Mouse (Mus musculus) myocyte (in vitro differentiated cells): ENCODE results near the gene Cdkl5. TPM values are rescaled to one million over a fixed set of nuclear protein-coding genes. Genes with fewer than 3 reads are reported as not detected.

Experiments used
- H3K27me3 ChIP-seq: one replicate; pipeline ENCODE4 v1.6.1; 2011; ENCODE audit not compliant: control insufficient read depth, insufficient read depth, insufficient read length
- H3K36me3 ChIP-seq: one replicate; pipeline ENCODE4 v1.6.1; 2011; ENCODE audit not compliant: control insufficient read depth, insufficient read depth
- H3K4me2 ChIP-seq: one replicate; pipeline ENCODE4 v1.6.1; 2011; ENCODE audit warnings: low read depth, control low read depth
- H3K4me3 ChIP-seq: one replicate; pipeline ENCODE4 v1.5.1; 2011; ENCODE audit warnings: mild to moderate bottlenecking, control low read depth, moderate library complexity
- H3K79me2 ChIP-seq: one replicate; pipeline ENCODE4 v1.6.1; 2011; ENCODE audit not compliant: control insufficient read depth, insufficient read depth
- H3ac ChIP-seq: one replicate; pipeline ENCODE4 v1.6.1; 2011; ENCODE audit not compliant: control insufficient read depth, insufficient read length
- CEBPB ChIP-seq: IDR thresholded peaks from 2 replicates; pipeline ENCODE4 v1.6.1; 2011; ENCODE audit warnings: mild to moderate bottlenecking, moderate library complexity; ENCODE audit not compliant: poor library complexity, insufficient read depth, severe bottlenecking
- E2F4 ChIP-seq: IDR thresholded peaks from one replicate; pipeline ENCODE4 v1.6.1; 2011; ENCODE audit warnings: mild to moderate bottlenecking, control low read depth, moderate library complexity; ENCODE audit not compliant: insufficient read depth
- MAX ChIP-seq: IDR thresholded peaks from one replicate; pipeline ENCODE4 v1.6.1; 2011; ENCODE audit warnings: low read depth, mild to moderate bottlenecking, control low read depth
- MYOD1 ChIP-seq, 3 experiments: IDR thresholded peaks; one replicate each; pipeline ENCODE4 v1.6.1; 2011; ENCODE audit warnings: control low read depth in 2 of 3, low read depth in 2 of 3, mild to moderate bottlenecking in 2 of 3, moderate library complexity in 1 of 3; ENCODE audit not compliant: insufficient read length in 2 of 3, control insufficient read depth in 1 of 3
- MYOG ChIP-seq, 3 experiments: IDR thresholded peaks; one replicate each; pipeline ENCODE4 v1.6.1; 2011; ENCODE audit warnings: control low read depth in 2 of 3, low read depth in 2 of 3, mild to moderate bottlenecking in 2 of 3; ENCODE audit not compliant: insufficient read length in 2 of 3, control insufficient read depth in 1 of 3, insufficient read depth in 1 of 3
- POLR2A ChIP-seq: IDR thresholded peaks from one replicate; pipeline ENCODE4 v1.6.1; 2011; ENCODE audit warnings: low read depth, mild to moderate bottlenecking, control low read depth, moderate library complexity; ENCODE audit not compliant: insufficient read length
- POLR2AphosphoS2 ChIP-seq: IDR thresholded peaks from one replicate; pipeline ENCODE4 v1.6.1; 2011; ENCODE audit warnings: low read depth, control low read depth; ENCODE audit not compliant: insufficient read length
- REST ChIP-seq: IDR thresholded peaks from one replicate; pipeline ENCODE4 v1.6.1; 2011; ENCODE audit warnings: mild to moderate bottlenecking, control low read depth, moderate library complexity; ENCODE audit not compliant: insufficient read depth, insufficient read length
- SRF ChIP-seq: IDR thresholded peaks from one replicate; pipeline ENCODE4 v1.6.1; 2011; ENCODE audit warnings: low read depth; ENCODE audit not compliant: control insufficient read depth, insufficient read length
- TCF12 ChIP-seq: IDR thresholded peaks from one replicate; pipeline ENCODE4 v1.6.1; 2011; ENCODE audit warnings: mild to moderate bottlenecking, control low read depth; ENCODE audit not compliant: poor library complexity, insufficient read depth, severe bottlenecking
- TCF3 ChIP-seq: IDR thresholded peaks from one replicate; pipeline ENCODE4 v1.6.1; 2011; ENCODE audit warnings: low read depth, control low read depth; ENCODE audit not compliant: insufficient read length
- USF1 ChIP-seq: IDR thresholded peaks from one replicate; pipeline ENCODE4 v1.6.1; 2011; ENCODE audit warnings: low read depth, mild to moderate bottlenecking, control low read depth, moderate library complexity
- polyA plus RNA-seq: library from polyadenylated mRNA; unstranded; fragments of >200 nt; fragmentation: generic; extraction: Trizol; gene quantifications from one replicate; pipeline ENCODE4 v1.2.1, GENCODE M21; 2012; ENCODE audit warnings: missing spikeins

The Cdkl5 gene
- polyA plus RNA-seq, 1 experiment: 0.43 TPM

GRCm38 (mm10) chrX:160905041-160905678, 89.3 kb downstream of the Cdkl5 start:
- Histone ChIP-seq H3K27me3 (no peaks in the 10 kb centered on the region), H3ac (no peak overlapping the region), H3K4me2 (no peak overlapping the region), H3K36me3 (no peaks in the 10 kb centered on the region), H3K4me3 (no peak overlapping the region), H3K79me2 (no peaks in the 10 kb centered on the region)
- TF ChIP-seq MYOD1 (IDR thresholded peaks at IDR 0.05; ENCODE audit: control insufficient read depth in 1 of 3, insufficient read length in 2 of 3, low read depth in 2 of 3): no peak
- no peak for TF ChIP-seq POLR2A
- no peak for TF ChIP-seq TCF12
- TF ChIP-seq SRF: no peak
- TF ChIP-seq MAX: no peak
- TF ChIP-seq MYOG (IDR thresholded peaks at IDR 0.05; ENCODE audit: control insufficient read depth in 1 of 3, insufficient read depth in 1 of 3, insufficient read length in 2 of 3, low read depth in 2 of 3): no peak
- no peak for TF ChIP-seq POLR2AphosphoS2
- TF ChIP-seq TCF3: no peak
- TF ChIP-seq CEBPB: no peak
- no peak for TF ChIP-seq USF1
- no peak for TF ChIP-seq REST
- TF ChIP-seq E2F4: no peak

- H3K79me2 ChIP-seq: no peaks in the 10 kb centered on the region
- H3K4me3 ChIP-seq: no peak overlapping the region
- H3K36me3 ChIP-seq: no peaks in the 10 kb centered on the region
- no peaks in the 10 kb centered on the region for H3K27me3 ChIP-seq
- TF ChIP-seq POLR2A (no peak), MAX (no peak), CEBPB (no peak), TCF12 (no peak), USF1 (no peak), E2F4 (no peak), REST (no peak), MYOD1 (IDR thresholded peaks at IDR 0.05; ENCODE audit: control insufficient read depth in 1 of 3, insufficient read length in 2 of 3, low read depth in 2 of 3) (no peak), SRF (no peak), MYOG (IDR thresholded peaks at IDR 0.05; ENCODE audit: control insufficient read depth in 1 of 3, insufficient read depth in 1 of 3, insufficient read length in 2 of 3, low read depth in 2 of 3) (no peak), POLR2AphosphoS2 (no peak), TCF3 (no peak)
- H3K4me2 ChIP-seq: no peak overlapping the region
- H3ac ChIP-seq: no peak overlapping the region
These were observed 93.4 kb downstream of the Cdkl5 start for GRCm38 (mm10) chrX:160901118-160901517.

GRCm38 (mm10) chrX:160892077-160892476, 102.4 kb downstream of the Cdkl5 start:
- Histone ChIP-seq H3K79me2 (no peaks in the 10 kb centered on the region), H3K36me3 (no peaks in the 10 kb centered on the region), H3K4me3 (no peak overlapping the region), H3K4me2 (no peak overlapping the region), H3K27me3 (no peaks in the 10 kb centered on the region), H3ac (no peak overlapping the region)
- TF ChIP-seq E2F4 (no peak), REST (no peak), MAX (no peak), POLR2A (no peak), SRF (no peak), CEBPB (no peak), MYOD1 (IDR thresholded peaks at IDR 0.05; ENCODE audit: control insufficient read depth in 1 of 3, insufficient read length in 2 of 3, low read depth in 2 of 3) (no peak), TCF12 (no peak), USF1 (no peak), MYOG (IDR thresholded peaks at IDR 0.05; ENCODE audit: control insufficient read depth in 1 of 3, insufficient read depth in 1 of 3, insufficient read length in 2 of 3, low read depth in 2 of 3) (no peak)

GRCm38 (mm10) chrX:160886301-160886700, 108.2 kb downstream of the Cdkl5 start:
- H3K4me3 ChIP-seq: no peak overlapping the region
- no peak for TF ChIP-seq POLR2A
- TF ChIP-seq POLR2AphosphoS2: no peak
- no peak for TF ChIP-seq SRF
- TF ChIP-seq MAX: no peak
- TF ChIP-seq USF1: no peak
- TF ChIP-seq REST: no peak
- no peak for TF ChIP-seq CEBPB
- TF ChIP-seq MYOG (IDR thresholded peaks at IDR 0.05; ENCODE audit: control insufficient read depth in 1 of 3, insufficient read depth in 1 of 3, insufficient read length in 2 of 3, low read depth in 2 of 3): no peak
- TF ChIP-seq E2F4: no peak
- TF ChIP-seq TCF12: no peak
- no peak for TF ChIP-seq MYOD1 (IDR thresholded peaks at IDR 0.05; ENCODE audit: control insufficient read depth in 1 of 3, insufficient read length in 2 of 3, low read depth in 2 of 3)

More at GRCm38 (mm10) chrX:160886301-160886700, 108.2 kb downstream of the Cdkl5 start:
- Histone ChIP-seq H3K27me3 (no peaks in the 10 kb centered on the region), H3ac (no peak overlapping the region), H3K36me3 (no peaks in the 10 kb centered on the region), H3K4me2 (no peak overlapping the region), H3K79me2 (no peaks in the 10 kb centered on the region)
